Mouse (Mus musculus) mouse embryonic stem cell (cell line): ENCODE results near the gene Popdc2.

Experiments used
- in situ Hi-C, 2 experiments: fragments of 300-500 bp; cut with MboI; formaldehyde crosslinking; loops; 1 replicate in 1 of 2; 3 replicates in 1 of 2; pipeline ENCODE4 v1.14.3; 2019 to 2020; ENCODE audit warnings: low sequenced_read_pairs in 2 of 2, low pct_unique_long_range_greater_than_20kb in 1 of 2, mixed read lengths in 1 of 2; ENCODE audit not compliant: unreplicated experiment in 1 of 2

Gene Popdc2

DNA sequence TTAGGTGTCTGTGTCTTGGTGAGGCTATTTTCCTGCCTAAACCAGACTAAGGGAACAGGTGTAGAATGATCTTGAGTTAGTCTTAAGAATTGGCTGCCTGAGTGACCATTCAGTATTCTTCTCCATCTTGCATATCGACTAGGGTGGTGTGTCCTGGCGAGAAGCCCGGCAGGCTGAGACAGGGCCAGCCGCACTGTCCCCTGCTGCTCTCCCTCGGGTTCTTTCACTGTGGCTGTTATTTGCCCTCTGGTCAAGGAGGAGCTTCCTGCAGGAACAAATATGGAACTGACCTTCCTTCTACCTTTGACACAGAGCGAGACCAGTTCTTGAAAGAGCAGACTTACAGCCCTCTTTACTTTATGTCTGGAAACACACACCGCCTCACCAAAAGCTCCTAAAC lies 10.0 kb upstream of the Popdc2 start:
- in situ Hi-C loops = no loop called here

- in situ Hi-C loops = no loop called here
Measured at GRCm38 (mm10) chr16:38352851-38353250, 9.2 kb upstream of the Popdc2 start.

DNA sequence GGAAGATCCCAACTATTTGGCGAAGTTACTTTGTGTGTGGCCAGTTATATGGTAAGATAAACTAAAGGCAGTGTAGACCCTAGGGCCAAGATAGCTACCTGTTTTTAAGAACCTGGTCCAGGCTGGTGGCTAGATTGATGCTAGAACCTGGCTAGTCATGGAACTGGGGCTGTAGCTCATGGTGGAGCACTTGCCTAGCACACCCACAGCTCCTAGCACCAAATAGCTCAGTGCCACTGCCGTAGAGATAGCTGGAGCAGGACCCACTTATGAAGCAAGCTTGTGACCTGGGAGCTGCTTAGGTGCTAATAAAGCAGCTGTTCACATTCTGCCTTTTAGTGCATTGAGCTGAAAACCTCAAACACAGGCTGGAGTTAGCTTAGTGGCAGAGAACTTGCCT lies 8.4 kb upstream of the Popdc2 start:
- in situ Hi-C loops = no loop called here

DNA sequence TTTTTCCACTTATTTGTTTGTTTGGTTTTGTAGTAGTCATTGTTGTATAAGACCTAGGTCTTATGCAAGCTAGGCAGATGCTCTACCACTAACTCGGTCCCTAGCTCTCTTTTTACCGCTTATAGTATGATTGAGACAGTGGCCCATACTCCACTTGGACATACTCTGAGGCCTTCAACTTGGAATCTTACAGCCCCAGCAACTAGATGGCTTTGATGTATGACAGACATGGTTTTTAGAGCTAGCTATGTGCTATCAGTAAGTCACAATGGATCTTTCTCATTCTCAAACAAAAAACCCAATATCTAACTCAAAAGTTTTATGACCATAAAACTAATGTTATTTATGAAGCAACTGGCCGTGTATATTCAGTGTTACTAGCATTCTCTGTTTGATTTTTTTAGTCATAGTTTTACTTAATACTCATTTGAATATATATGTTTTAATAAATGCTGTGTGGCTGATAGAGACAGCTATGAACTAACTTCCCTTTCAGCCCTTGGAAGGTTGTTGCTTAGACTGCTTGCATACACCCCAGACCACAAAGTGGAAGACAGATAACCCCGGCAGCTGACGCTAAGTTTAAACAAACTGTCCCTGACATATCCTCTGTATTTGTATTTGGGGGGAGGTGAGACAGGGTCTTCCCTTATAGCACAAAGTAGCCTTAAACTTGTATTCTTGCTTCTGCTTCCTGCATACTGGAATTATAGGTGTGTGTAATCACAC lies 7.7 kb upstream of the Popdc2 start:
- in situ Hi-C loops = no loop called here

DNA sequence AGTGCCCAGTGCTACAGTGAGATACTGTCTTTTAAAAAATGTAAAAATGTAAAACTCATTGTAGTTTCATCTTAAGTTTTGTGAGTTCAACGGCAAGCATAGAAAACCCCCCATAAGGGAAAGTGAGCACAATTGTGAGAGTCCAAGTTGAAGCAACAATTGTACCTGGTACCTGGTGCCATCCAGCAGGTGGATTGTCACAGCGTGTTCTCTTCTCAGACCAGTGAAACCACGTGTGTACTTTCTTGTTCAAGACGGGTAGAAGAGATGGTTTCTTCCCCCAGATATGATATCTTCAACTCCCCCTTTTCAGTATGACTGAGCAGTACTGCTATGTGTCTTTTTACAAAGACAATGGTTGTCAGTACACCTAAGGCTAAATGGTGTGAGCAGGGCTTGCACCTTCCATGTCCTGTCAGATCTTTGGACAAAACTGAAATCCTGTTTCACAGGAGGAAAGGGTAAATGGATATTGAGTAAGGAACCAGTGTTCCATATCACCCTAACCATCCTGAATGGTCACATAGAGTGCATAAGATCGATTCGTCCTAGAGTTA lies 3.7 kb upstream of the Popdc2 start:
- in situ Hi-C loops = no loop called here

DNA sequence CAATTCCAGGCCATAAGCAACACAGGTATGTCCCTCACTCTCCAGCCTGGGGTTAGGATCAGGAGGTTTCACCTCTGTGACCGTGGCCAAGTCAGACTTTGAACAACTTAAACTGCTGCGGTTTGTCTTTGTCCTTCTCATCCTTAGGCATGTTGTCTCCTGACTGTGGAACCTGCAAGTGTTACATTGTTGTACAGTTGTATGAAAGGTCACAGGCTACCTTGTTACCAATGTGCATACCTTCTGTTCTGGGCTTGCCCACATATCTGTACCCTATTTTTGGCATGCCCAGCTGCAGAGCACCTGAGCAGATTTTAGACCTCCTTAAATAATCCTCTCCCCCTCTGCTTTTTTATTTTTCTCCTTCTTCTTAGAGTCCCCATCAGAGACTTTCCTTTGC lies 2.8 kb upstream of the Popdc2 start:
- in situ Hi-C loops = no loop called here

- in situ Hi-C loops = no loop called here
Measured at GRCm38 (mm10) chr16:38359857-38360256, 2.2 kb upstream of the Popdc2 start.

DNA sequence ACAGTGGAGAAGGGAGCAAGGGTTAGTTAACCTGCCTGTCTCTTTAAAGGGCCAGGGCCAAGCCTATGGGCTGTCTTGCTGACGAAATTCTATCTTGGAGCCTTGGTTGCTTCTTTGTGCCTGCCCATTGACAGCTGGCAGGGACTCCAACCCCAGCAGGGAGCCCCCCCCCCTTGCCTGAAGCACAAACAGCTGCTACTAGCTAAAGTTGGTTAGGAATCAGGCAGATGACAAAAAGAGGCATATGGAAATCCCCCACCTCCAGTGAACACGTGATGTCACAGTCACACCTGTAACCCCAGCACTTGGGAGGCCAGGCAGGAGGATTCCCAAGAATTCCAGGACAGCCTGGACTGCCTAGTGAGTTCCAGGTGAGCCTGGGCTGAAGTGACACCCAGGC lies 1.7 kb upstream of the Popdc2 start:
- in situ Hi-C loops = no loop called here

- in situ Hi-C loops = no loop called here
Measured at GRCm38 (mm10) chr16:38362493-38363255, 665 bp downstream of the Popdc2 start.

DNA sequence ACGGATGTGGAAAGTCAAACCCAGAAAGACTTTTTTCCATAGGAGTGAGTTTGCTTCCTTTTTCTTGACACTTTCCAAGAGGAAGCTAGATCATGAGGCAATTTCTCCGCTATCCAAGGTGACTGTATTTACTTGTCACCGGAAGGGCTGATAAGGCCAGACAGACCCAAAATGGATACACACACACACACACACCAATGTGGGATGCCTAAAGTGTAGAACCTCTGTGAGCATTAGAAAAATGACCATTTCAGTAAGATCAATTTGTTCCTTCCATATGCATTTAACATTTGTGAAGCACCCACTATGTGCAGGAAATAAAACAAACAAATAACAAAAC lies 1.2 kb downstream of the Popdc2 start:
- in situ Hi-C loops = no loop called here

DNA sequence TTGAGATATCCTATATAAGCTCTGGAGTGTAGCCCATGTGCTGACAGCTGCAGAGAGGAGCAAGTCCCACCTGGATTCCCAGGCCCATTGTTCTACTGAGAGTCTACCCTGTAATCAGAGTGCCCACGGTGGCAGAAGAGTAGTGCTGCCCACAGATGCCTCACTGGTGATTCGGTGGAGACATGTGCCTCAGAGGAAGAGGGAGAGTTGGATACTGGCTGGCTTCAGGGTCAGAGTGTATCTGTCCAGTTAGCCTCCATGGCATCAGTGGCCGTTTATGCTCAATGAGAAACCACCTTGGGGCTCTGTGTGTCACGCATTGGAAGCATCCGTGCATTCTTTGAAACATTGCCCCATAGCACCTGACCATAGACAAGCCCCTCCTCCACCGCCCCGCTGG lies 1.6 kb downstream of the Popdc2 start:
- in situ Hi-C loops = no loop called here

DNA sequence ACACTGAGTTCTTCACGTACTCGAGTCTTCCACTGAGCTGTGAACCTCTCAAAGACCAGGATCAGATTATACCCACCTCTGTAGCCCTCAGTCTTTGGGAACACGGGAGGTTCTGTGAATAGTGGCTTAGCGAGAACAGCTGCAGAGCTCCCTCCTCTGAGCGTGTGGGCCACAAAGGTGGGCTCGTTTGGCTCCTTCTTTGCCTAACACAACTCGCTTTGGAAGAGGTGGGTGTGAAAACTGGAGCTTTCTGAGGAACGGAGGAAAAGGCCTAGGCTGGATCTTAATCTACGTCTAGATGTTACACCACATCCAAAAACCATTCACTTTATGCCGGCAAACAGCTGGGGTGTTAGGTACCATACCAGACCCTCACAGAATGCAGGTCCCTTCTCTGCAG lies 3.4 kb downstream of the Popdc2 start:
- in situ Hi-C loops = no loop called here

GRCm38 (mm10) chr16:38366231-38366630 lies 4.2 kb downstream of the Popdc2 start:
- in situ Hi-C loops = no loop called here

DNA sequence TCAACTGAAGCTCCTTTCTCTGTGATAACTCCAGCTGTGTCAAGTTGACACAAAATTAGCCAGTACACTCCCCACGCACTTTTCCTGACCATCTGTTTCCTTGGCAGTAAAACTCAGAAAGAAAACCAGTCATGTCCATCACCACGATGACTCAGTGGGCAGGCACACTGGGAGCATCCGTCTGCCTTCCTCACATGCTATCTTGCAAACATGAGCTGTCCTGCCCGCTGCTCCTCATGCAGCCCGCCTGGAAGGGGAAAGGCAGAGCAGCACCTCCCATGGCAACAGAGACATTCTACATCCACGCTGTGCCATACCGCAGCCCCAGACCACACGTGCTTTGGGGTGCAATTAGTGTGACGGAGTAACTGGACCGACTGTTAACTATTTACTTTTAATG lies 6.3 kb downstream of the Popdc2 start:
- in situ Hi-C loops = no loop called here

GRCm38 (mm10) chr16:38369000-38369399 lies 7.0 kb downstream of the Popdc2 start:
- in situ Hi-C loops = no loop called here

DNA sequence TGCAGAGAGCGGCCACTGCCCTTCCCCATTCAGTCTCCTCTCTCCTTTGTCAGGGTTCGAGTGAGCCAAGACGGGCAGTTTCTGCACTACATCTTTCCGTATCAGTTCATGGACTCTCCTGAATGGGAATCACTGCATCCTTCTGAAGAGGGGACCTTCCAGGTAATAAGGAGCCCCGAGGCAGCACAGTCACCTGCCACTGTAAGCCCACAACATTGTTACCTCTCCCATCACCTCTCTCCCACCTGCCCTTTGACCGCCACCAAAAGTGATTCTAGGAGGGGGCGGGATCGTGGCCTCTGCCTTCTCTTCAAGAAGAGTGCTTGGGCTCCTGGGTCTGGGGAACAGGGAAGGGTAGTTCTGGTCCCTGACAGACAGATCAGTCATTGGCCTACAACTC lies 7.4 kb downstream of the Popdc2 start:
- in situ Hi-C loops = no loop called here

GRCm38 (mm10) chr16:38369992-38370484 lies 8.0 kb downstream of the Popdc2 start:
- in situ Hi-C loops = no loop called here

DNA sequence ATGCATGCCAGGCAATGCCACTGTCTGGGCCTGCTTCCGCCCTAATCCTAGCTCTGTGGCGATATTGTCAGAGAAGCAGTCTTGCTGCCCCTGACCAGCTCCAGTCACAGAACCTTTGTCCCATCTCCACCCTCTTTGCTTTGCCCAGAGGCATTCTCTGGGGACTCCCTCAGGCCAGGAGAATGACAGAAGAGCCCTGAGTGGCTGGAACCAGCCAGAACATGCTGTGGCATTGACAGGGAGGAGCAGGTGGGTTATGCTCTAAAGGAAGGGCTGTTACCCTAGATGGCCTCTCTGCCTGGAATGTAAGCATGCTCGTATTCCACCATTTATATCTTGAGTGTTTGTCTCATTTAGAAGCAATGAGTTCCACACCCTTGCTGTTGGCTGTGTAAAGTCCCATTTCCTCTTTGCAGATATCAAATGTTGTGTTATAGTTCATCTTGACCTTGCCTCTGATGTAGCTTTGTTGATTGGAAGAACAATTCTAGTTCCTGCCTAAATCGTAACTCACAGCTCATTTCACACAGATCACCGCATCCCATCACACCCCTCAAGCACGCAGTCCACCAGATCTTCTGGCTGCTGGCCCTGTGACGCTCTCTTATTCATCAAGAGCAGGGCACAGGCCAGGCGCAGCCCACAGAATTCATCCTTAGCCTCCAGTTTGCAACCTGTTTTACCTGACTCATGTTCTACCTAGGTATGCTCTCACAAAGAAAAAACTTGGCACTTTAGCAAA lies 8.8 kb downstream of the Popdc2 start:
- in situ Hi-C loops = no loop called here

- in situ Hi-C loops = no loop called here
Measured at GRCm38 (mm10) chr16:38371705-38372296, 9.8 kb downstream of the Popdc2 start.
